Mouse (Mus musculus) bone marrow, adult 2 months (tissue): ENCODE results near the gene Duxf3. TPM values are rescaled to one million over a fixed set of nuclear protein-coding genes. Genes with fewer than 3 reads are reported as not detected.

Source experiments
- H3K27ac ChIP-seq: fragments of 200-500 bp; 2 replicates; pipeline ENCODE4 v1.5.1; 2012; ENCODE audit warnings: low read depth, mild to moderate bottlenecking, control low read depth, inconsistent platforms, low read length; ENCODE audit not compliant: control insufficient read depth, poor library complexity, insufficient read depth
- H3K4me1 ChIP-seq: fragments of 200-500 bp; 2 replicates; pipeline ENCODE4 v1.6.1; 2011; ENCODE audit warnings: low read length; ENCODE audit not compliant: control insufficient read depth, insufficient read depth
- H3K4me3 ChIP-seq: fragments of 200-500 bp; replicated peaks from 2 replicates; pipeline ENCODE3; 2011; ENCODE audit warnings: mild to moderate bottlenecking, low read depth, low read length, control low read depth; ENCODE audit not compliant: control insufficient read depth
- CTCF ChIP-seq: fragments of 200-500 bp; IDR thresholded peaks from 2 replicates; pipeline ENCODE4 v1.5.1; 2011; ENCODE audit warnings: low read length, control low read depth; ENCODE audit not compliant: control insufficient read depth, insufficient read depth
- POLR2A ChIP-seq: fragments of 200-500 bp; IDR thresholded peaks from 2 replicates; pipeline ENCODE4 v1.6.1; 2011; ENCODE audit warnings: low read depth, mild to moderate bottlenecking, control low read depth, low read length, borderline replicate concordance; ENCODE audit not compliant: control insufficient read depth
- WGBS: fragments of 180-500 bp; shearing (Covaris S2); methylation state at CpG from one replicate; pipeline ENCODE4 v1.1.7; 2018; 5-methylcytosine and 5-hydroxymethylcytosine counted together
- polyA plus RNA-seq: library from polyadenylated mRNA; stranded (reverse); fragments of >200 nt; gene quantifications from 2 replicates; pipeline ENCODE4 v1.2.4, GENCODE M21; 2011; ENCODE audit warnings: low replicate concordance; ENCODE audit not compliant: missing spikeins, insufficient read depth, insufficient read length

Duxf3 gene
- polyA plus RNA-seq, 1 experiment: not detected

DNA sequence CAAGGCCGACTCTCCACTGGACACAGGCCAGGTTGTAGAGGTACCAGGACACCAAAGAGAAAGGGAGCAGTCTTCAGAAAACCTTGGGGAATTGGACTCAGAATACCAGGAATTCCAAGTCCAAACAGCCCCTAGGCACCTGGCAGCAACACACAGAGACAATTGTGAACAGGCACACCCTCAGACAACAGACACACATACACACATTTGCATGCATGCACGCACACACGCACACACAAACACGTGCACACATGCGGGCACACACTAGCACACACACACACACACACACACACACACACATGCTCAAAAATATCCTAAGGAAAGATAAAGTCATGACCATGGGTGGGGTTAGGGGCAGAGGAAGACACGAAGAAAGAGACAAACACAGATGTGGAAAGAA is 11.7 kb downstream of the Duxf3 start:
- Histone ChIP-seq H3K4me3 (no peak overlapping the region), H3K4me1 (no peaks in the 10 kb centered on the region), H3K27ac (no peak overlapping the region)
- TF ChIP-seq POLR2A: no peak
- no peak for TF ChIP-seq CTCF
- 78% methylated on average over 6 of the region's 6 CpGs for WGBS

GRCm38 (mm10) chr10:58217366-58217765 is 15.1 kb downstream of the Duxf3 start:
- no peak overlapping the region for H3K4me3 ChIP-seq
- H3K4me1 ChIP-seq: no peaks in the 10 kb centered on the region
- H3K27ac ChIP-seq: no peak overlapping the region
- no peak for TF ChIP-seq POLR2A
- TF ChIP-seq CTCF: no peak
- WGBS: 78% methylated on average over 3 of the region's 3 CpGs

- Histone ChIP-seq H3K27ac (no peak overlapping the region), H3K4me1 (no peaks in the 10 kb centered on the region), H3K4me3 (no peak overlapping the region)
- TF ChIP-seq POLR2A: no peak
- no peak for TF ChIP-seq CTCF
- 76% methylated on average over 1 of the region's 1 CpGs for WGBS
Measured at GRCm38 (mm10) chr10:58215353-58215752, 17.1 kb downstream of the Duxf3 start.

DNA sequence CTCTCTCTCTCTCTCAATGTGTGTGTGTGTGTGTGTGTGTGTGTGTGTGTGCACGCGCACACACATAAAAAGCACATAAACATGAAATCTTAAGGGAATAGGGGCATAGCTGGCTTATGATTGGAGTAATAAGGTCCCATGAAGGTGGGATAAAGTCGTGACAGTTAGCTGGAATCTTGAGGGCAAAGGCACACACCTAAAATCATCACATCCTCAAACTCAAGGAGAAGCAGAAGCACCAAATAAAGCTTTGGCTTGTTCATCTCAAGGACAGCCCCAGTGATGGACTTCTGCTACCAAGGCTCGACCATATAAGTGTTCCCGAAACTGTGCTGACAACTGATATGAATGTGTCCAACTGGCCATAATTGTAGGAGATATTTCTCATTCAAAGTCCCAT is 17.5 kb downstream of the Duxf3 start:
- 72% methylated on average over 5 of the region's 5 CpGs for WGBS
- Histone ChIP-seq H3K4me3 (no peak overlapping the region), H3K4me1 (no peaks in the 10 kb centered on the region), H3K27ac (no peak overlapping the region)
- TF ChIP-seq CTCF (no peak), POLR2A (no peak)

- Histone ChIP-seq H3K4me1 (no peaks in the 10 kb centered on the region), H3K4me3 (no peak overlapping the region), H3K27ac (no peak overlapping the region)
- TF ChIP-seq POLR2A (no peak), CTCF (no peak)
Measured at GRCm38 (mm10) chr10:58214497-58214896, 18.0 kb downstream of the Duxf3 start.

DNA sequence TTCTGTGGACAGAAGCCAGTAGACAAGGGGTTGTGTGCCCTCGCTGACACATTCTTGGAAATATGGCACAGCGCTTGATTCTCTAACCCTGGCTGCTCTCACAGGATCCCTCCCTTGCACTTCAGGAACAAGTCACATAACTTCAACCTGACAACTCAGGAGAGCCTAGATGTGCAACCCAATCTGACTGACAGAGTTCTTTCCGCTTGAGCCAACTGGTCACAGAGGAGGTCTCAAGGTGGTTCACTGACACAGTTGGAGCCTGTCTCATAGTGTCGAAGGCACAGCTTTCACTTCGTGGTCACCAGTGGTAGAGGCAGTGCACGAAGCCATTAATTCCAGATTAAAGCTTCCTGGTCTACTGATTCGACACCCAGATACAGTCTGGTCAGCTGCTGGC is 20.2 kb downstream of the Duxf3 start:
- 66% methylated on average over 7 of the region's 7 CpGs for WGBS

DNA sequence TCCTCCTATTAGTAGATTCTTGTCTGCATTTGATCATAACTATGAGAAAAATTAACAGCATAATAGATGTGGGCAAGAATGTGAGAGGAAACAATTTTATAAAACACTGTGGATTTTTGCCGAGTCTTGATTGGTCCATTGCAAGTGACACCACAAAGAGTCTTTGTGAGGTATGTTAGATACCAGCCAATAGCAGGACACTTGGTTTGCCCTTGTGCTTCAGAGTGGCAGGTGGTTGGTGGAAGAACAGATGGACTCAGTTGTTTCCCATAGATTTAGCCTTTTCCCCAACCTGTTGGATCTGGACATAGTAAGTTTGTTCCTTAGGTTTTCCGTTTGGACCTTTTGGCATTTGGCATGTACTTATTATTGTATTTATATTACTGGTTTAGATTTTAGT is 21.3 kb downstream of the Duxf3 start:
- TF ChIP-seq CTCF (no peak), POLR2A (no peak)
- Histone ChIP-seq H3K27ac (no peak overlapping the region), H3K4me3 (no peak overlapping the region), H3K4me1 (no peaks in the 10 kb centered on the region)
- 81% methylated on average over 2 of the region's 2 CpGs for WGBS

More for the DNA sequence above, 20.2 kb downstream of the Duxf3 start:
- Histone ChIP-seq H3K27ac (no peak overlapping the region), H3K4me1 (no peaks in the 10 kb centered on the region), H3K4me3 (no peak overlapping the region)
- TF ChIP-seq POLR2A (no peak), CTCF (no peak)

DNA sequence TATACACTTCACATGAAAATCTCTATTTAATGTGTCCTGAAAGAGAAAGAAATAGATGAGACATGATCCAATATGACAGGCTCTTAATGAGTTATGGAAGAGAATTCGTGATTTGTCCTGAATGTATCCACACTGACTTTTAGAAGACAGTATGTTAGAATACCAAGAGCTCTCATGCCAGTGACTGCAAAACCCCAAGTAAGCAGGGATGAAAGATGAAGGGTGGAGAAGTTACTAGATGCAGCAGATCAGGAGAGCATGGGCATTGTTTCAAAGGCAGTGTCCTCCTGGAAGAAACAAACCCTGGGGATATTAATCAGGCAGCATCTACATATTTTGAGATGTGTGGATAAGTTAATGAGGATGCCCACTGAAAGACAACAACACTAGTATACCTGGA is 22.0 kb downstream of the Duxf3 start:
- TF ChIP-seq POLR2A (no peak), CTCF (no peak)
- 56% methylated on average over 1 of the region's 1 CpGs for WGBS
- H3K4me3 ChIP-seq: no peak overlapping the region
- H3K27ac ChIP-seq: no peak overlapping the region
- no peaks in the 10 kb centered on the region for H3K4me1 ChIP-seq

DNA sequence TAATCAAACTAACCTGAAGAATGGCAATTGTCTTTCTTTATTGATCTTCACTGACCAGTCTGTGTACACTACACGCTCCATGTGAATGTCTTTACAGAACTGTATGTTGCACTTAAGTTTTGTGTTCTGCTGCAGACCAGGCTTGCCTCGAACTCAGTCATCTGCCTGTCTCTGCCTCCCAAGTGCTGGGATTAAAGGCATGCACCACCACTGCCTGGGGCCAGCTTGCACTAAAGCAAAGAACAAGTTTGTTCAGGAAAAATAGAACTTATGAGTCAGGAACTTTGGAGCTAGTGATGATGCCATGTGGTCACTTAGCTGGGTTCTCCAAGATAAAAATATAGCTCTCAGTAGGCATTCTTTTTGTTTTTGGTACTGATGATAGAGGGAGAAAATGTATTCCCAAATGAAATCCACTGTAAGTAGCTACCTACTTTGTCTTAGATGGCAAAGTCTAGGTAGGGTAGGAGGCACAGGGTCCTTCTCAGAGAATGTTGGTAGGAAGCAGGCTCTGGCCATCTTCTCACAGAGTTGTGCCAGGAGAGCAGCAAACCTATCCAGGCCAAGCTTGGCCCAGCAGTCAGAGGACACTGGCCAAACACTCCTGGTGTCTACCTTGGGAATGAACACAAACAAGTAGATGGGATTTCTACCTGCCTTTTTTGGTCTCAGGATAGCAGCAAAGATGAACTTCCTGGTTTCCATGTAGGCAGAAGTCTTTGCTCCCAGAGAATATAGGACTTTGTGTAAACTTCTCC is 22.6 kb downstream of the Duxf3 start:
- Histone ChIP-seq H3K4me1 (no peaks in the 10 kb centered on the region), H3K4me3 (no peak overlapping the region), H3K27ac (no peak overlapping the region)
- 57% methylated on average over 2 of the region's 2 CpGs for WGBS
- no peak for TF ChIP-seq CTCF
- TF ChIP-seq POLR2A: no peak
